Mouse (Mus musculus): Measurements from ENCODE around the gene Gal3st4. TPM values are rescaled to one million over a fixed set of nuclear protein-coding genes. Genes with fewer than 3 reads are reported as not detected.
A peak's percentile ranks its signal among the peaks of the same experiment; 100 is the strongest.

Gene Gal3st4
- total RNA-seq (2014; fragmentation: Nextera tagmentation) (not detected in 2 replicates), total RNA-seq (2017) (1.5 TPM in 1 of 2 replicates, not detected in the other)

GRCm38 (mm10) chr5:138272409-138272923 is at the start of gene Gal3st4:
Gene Gal3st4 (minus strand): TSS chr5:138272840.
- no peak for ATAC-seq (replicated peaks; ENCODE audit: poor library complexity, severe bottlenecking)

DNA sequence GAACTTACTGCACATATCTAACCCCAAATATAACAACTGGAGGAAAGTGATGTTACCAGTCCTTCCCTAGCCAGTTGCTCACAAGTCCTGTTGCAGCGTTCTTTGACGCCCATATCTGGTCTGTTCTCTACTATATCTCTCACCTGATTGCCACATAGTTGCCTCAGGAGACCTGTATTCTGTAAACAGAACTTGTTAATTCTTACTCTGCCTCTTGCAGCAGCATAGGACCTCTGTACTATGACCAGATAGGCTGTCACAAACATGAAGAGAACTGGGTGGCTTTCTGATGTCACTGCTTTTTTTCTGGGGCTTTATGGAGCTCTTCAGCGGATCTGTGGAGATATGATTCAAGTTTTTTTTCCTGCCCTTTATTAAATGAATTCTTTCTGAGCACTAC is 40.2 kb upstream of the Gal3st4 start:
- no peak for ATAC-seq (replicated peaks; ENCODE audit: poor library complexity, severe bottlenecking)

- ATAC-seq (replicated peaks; ENCODE audit: poor library complexity, severe bottlenecking), result no peak
Measured at GRCm38 (mm10) chr5:138299613-138300012, 27.0 kb upstream of the Gal3st4 start.

- ATAC-seq (replicated peaks; ENCODE audit: poor library complexity, severe bottlenecking), result no peak
Measured at GRCm38 (mm10) chr5:138294158-138294557, 21.5 kb upstream of the Gal3st4 start.

GRCm38 (mm10) chr5:138291638-138292037 is 19.0 kb upstream of the Gal3st4 start:
- ATAC-seq (replicated peaks; ENCODE audit: poor library complexity, severe bottlenecking), result no peak

DNA sequence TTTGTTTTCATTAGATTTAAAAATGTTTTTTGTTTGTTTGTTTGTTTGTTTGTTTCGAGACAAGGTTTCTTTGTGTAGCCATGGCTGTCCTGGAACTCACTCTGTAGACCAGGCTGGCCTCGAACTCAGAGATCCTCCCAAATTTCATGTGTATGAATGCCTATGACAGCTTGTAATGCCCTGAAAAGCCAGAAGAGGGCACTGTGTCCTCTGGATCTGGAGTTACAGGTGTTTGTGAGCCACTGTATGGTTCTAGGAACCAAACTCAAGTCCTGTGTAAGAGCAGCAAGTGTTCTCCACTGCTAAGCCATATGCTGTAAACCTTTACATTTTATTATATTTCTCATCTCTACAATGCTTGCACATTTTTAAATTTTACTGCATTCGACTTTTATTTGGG is 15.2 kb upstream of the Gal3st4 start:
- ATAC-seq (replicated peaks; ENCODE audit: poor library complexity, severe bottlenecking), result no peak

DNA sequence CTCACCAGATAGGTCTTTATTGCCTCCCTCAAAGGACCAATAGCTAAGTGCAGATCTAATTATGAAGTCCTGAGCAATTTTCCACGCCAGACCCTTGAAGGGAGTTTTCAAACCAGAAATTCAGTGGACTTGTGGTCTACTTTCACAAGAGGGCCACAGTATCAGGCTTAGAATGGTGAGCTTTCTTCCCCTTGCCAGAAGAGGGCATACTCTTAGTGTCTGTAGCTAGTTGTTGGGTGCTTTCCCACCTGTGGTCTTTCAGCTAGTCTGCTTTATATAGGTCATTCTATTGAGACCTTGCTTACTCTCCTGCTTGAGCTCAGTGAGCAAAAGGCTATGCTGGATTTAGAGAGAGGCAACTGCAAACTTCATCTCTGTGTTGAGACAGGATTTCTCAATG is 10.9 kb upstream of the Gal3st4 start:
- no peak for ATAC-seq (replicated peaks; ENCODE audit: poor library complexity, severe bottlenecking)

DNA sequence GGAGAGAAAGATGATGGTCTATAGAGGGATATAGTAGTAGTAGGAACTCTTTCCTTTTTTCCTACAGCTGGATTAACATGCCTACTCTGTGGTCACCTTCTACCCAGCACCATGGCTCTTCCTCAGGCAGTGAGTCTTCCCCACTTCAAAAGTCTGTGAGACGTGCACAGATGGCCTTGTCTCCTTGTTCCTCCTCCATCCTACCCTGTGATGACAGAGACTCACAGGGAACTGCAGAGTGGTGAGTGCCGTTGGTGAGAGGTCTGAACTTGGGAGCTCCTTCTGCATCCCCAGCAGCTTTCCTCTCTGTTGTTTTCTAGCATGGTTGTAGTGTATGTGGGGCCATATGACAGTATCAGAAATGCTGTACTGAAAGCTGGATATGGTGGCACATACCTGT is 9.2 kb upstream of the Gal3st4 start:
- no peak for ATAC-seq (replicated peaks; ENCODE audit: poor library complexity, severe bottlenecking)

GRCm38 (mm10) chr5:138280829-138281228 is 8.2 kb upstream of the Gal3st4 start:
- no peak for ATAC-seq (replicated peaks; ENCODE audit: poor library complexity, severe bottlenecking)

GRCm38 (mm10) chr5:138280425-138280768 is 7.8 kb upstream of the Gal3st4 start:
- ATAC-seq (replicated peaks; ENCODE audit: poor library complexity, severe bottlenecking), result no peak

GRCm38 (mm10) chr5:138279585-138280424 is 7.2 kb upstream of the Gal3st4 start, which contains the start of the genes Gm43720, Gpc2 and Stag3:
Gene Gm43720 (minus strand): TSS chr5:138279958.
Gene Gpc2 (minus strand): TSS chr5:138280005.
Gene Stag3 (plus strand): TSS chr5:138280240.
- ATAC-seq (replicated peaks; ENCODE audit: poor library complexity, severe bottlenecking), result peak; percentile 96

DNA sequence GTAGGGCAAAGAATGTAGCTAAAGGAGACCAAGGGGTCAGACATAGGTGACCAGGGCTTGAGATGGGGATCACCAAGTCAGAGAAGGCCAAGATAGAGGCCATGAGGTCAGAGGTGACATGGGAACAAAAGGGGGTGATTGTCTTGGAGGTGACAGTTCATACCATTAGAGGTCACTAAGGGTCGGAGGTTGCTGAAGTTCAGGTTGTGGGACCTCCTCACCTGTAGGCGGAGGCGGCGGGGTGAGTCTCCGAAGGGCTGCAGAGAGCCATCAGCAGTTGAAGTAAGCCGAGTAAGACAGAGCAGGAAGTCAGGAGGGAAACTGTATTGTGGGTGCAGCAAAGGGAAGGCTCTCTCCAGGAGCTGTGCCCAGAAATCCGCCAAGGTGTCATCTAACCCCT is 5.4 kb upstream of the Gal3st4 start:
- ATAC-seq (replicated peaks; ENCODE audit: poor library complexity, severe bottlenecking), result no peak

- no peak for ATAC-seq (replicated peaks; ENCODE audit: poor library complexity, severe bottlenecking)
Measured at GRCm38 (mm10) chr5:138275216-138276050, 2.8 kb upstream of the Gal3st4 start.

GRCm38 (mm10) chr5:138274186-138274585 is 1.5 kb upstream of the Gal3st4 start:
- ATAC-seq (replicated peaks; ENCODE audit: poor library complexity, severe bottlenecking), result no peak

GRCm38 (mm10) chr5:138271232-138271631 is 1.4 kb downstream of the Gal3st4 start:
- ATAC-seq (replicated peaks; ENCODE audit: poor library complexity, severe bottlenecking), result no peak

- ATAC-seq (replicated peaks; ENCODE audit: poor library complexity, severe bottlenecking), result no peak
Measured at GRCm38 (mm10) chr5:138268980-138269379, 3.7 kb downstream of the Gal3st4 start.

GRCm38 (mm10) chr5:138267114-138267513 is 5.5 kb downstream of the Gal3st4 start:
- no peak for ATAC-seq (replicated peaks; ENCODE audit: poor library complexity, severe bottlenecking)

- ATAC-seq (replicated peaks; ENCODE audit: poor library complexity, severe bottlenecking), result no peak
Measured at GRCm38 (mm10) chr5:138265712-138266111, 6.9 kb downstream of the Gal3st4 start.

DNA sequence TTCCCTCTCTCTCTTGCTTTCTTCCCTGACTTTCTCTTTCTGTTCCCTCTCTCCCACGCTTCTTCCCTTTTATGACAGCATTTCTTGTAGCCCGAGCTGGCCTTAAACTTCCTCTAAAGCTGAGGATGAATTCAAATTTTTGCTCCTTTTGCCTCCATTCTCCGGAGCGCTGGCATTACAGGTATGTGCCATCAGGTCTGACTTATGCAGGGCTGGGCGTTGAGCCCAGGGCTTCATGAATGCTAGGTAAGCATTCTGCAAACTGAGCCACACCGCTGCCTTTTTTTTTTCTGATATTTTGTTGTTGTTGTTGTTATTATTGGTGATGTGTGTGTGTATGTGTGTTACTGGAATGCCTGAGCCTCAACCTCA is 8.4 kb downstream of the Gal3st4 start:
- peak; percentile 18 for ATAC-seq (replicated peaks; ENCODE audit: poor library complexity, severe bottlenecking)

DNA sequence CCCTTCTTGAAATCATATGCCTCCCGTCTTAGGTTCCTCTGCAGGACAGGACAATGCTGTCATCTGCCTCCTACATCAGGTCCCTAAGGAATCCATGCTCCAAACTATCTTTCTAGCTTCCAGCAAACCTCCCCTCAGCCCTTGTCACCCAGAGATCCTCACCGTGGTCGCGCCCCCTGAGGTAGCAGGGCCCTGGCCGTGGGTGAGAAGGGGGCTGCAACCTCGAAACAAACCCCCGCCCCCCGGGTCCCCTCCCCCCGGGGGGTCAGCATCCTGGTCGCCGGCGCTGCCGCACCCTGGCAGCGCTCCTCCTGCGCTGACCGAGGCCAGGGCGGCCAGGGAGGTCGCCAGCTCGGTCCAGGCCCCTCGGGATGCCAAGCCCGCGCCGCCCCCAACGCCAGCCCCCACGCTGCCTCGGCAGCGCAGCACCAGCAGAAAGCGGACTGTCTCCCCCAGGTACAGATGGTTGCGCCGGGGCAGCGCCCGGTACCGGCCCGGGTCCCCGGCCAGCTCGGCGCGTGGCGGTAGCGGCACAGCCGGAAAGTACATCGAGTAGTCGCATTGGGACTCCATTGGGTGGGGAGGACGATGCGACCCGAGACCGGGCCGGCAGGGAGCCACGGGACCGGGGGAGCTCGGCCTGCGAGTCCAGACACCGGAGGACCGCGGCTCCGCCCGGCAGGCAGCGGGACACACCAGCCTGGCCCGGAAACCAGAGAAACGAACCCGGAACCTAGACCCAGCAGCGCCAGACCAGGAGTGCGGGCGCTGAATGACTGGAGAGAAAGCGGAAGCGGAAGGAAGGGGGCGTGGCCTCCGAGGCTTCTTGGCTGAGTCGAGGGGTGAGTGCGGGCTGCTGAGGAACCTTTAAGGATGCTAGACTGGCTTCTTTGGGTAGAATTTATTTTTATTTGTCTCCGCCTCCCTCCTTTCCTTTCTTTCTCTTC is 9.1 kb downstream of the Gal3st4 start, which contains the start of gene BC037034:
Gene BC037034 (minus strand): TSS at position 774 of the 947 bp plus-strand sequence.
- peak; percentile 74 for ATAC-seq (replicated peaks; ENCODE audit: poor library complexity, severe bottlenecking)
